Mouse (Mus musculus) midbrain, postnatal 0 days (tissue): ENCODE results near the gene Myh4. TPM values are rescaled to one million over a fixed set of nuclear protein-coding genes. Genes with fewer than 3 reads are reported as not detected.

ENCODE experiments used
- ATAC-seq: fragments of 200-750 bp; cut with Nextera tagmentation; 2 replicates; pipeline ENCODE4 v1.8.0; 2017; ENCODE audit warnings: moderate number of reproducible peaks, mild to moderate bottlenecking, moderate TSS enrichment, moderate library complexity; ENCODE audit not compliant: low FRiP score
- DNase-seq: peaks from one replicate; pipeline ENCODE4 v3.0.0-alpha.2; 2015; ENCODE audit warnings: low spot score
- H3K27ac ChIP-seq: fragments of 300-500 bp; sonication (generic); 2 replicates; pipeline ENCODE4 v1.5.1; 2014; ENCODE audit warnings: low read depth, mild to moderate bottlenecking, low read length, mixed read lengths
- H3K27me3 ChIP-seq: fragments of 300-500 bp; sonication (generic); 2 replicates; pipeline ENCODE4 v1.6.1; 2014; ENCODE audit warnings: low read length, control low read depth, mixed read lengths; ENCODE audit not compliant: insufficient read depth
- H3K36me3 ChIP-seq: fragments of 300-500 bp; sonication (generic); 2 replicates; pipeline ENCODE4 v1.6.1; 2014; ENCODE audit warnings: low read length, control low read depth, mixed read lengths; ENCODE audit not compliant: insufficient read depth
- H3K4me1 ChIP-seq: fragments of 300-500 bp; sonication (generic); 2 replicates; pipeline ENCODE4 v1.6.1; 2014; ENCODE audit warnings: mild to moderate bottlenecking, control low read depth, antibody characterized with exemption, low read length, mixed read lengths; ENCODE audit not compliant: insufficient read depth
- H3K4me2 ChIP-seq: fragments of 300-500 bp; sonication (generic); 2 replicates; pipeline ENCODE4 v1.6.1; 2014; ENCODE audit warnings: low read depth, mild to moderate bottlenecking, low read length, mixed read lengths; ENCODE audit not compliant: poor library complexity, severe bottlenecking
- H3K4me3 ChIP-seq: fragments of 300-500 bp; sonication (generic); 2 replicates; pipeline ENCODE4 v1.5.1; 2014; ENCODE audit warnings: low read depth, mild to moderate bottlenecking, low read length, moderate library complexity
- H3K9ac ChIP-seq: fragments of 300-500 bp; sonication (generic); replicated peaks from 2 replicates; pipeline ENCODE4 v1.6.1; 2014; ENCODE audit warnings: mild to moderate bottlenecking, low read length, moderate library complexity, mixed read lengths; ENCODE audit not compliant: poor library complexity, severe bottlenecking
- H3K9me3 ChIP-seq: fragments of 300-500 bp; sonication (generic); 2 replicates; pipeline ENCODE4 v1.6.1; 2016; ENCODE audit warnings: low read length, control low read depth
- CTCF ChIP-seq: IDR thresholded peaks from 2 replicates; pipeline ENCODE4 v1.5.1; 2016; ENCODE audit warnings: antibody characterized with exemption, mild to moderate bottlenecking
- whole genome bisulfite sequencing: fragments of 180-500 bp; shearing (Covaris S2); extraction: QIAGEN DNeasy Blood & Tissue Kit; methylation state at CpG from one replicate; pipeline ENCODE4 v1.1.7; 2014; 5-methylcytosine and 5-hydroxymethylcytosine counted together
- polyA plus RNA-seq: library from polyadenylated mRNA; unstranded; fragments of >200 nt; fragmentation: Nextera tagmentation; extraction: Ambion mirVana; gene quantifications from 2 replicates; pipeline ENCODE4 v1.2.1, GENCODE M21; 2015
- total RNA-seq: library from RNA; depleted of rRNA; stranded (reverse); fragments of >200 nt; gene quantifications from 2 replicates; pipeline ENCODE4 v1.2.3, GENCODE M21; 2014

Myh4 gene
- total and polyA plus RNA-seq, 2 experiments from 2014 or later, result 0.10 to 0.11 TPM

GRCm38 (mm10) chr11:67235639-67236358 is 2.0 kb upstream of the Myh4 start:
- Histone ChIP-seq H3K4me2 (no peak overlapping the region), H3K9me3 (no peaks in the 10 kb centered on the region), H3K36me3 (no peaks in the 10 kb centered on the region), H3K4me1 (no peaks in the 10 kb centered on the region), H3K27ac (no peak overlapping the region), H3K27me3 (no peaks in the 10 kb centered on the region), H3K4me3 (no peak overlapping the region), H3K9ac (no peak overlapping the region)
- peak; percentile 69 for TF ChIP-seq CTCF
- ATAC-seq (no peak), DNase-seq (peak; percentile 65)
- WGBS, result 66% methylated on average over 5 of the region's 5 CpGs

- no peak for TF ChIP-seq CTCF
- Histone ChIP-seq H3K4me3 (no peak overlapping the region), H3K36me3 (no peaks in the 10 kb centered on the region), H3K9me3 (no peaks in the 10 kb centered on the region), H3K27me3 (no peaks in the 10 kb centered on the region), H3K4me1 (no peaks in the 10 kb centered on the region), H3K4me2 (no peak overlapping the region), H3K27ac (no peak overlapping the region), H3K9ac (no peak overlapping the region)
- no peak for DNase-seq
- WGBS, result 86% methylated on average over 9 of the region's 9 CpGs
- ATAC-seq, result no peak
Observed at GRCm38 (mm10) chr11:67236799-67237198, 1.0 kb upstream of the Myh4 start.

GRCm38 (mm10) chr11:67241051-67241450 is 3.2 kb downstream of the Myh4 start:
- DNase-seq (no peak), ATAC-seq (no peak)
- no peak for TF ChIP-seq CTCF
- H3K36me3 ChIP-seq, result no peaks in the 10 kb centered on the region
- no peaks in the 10 kb centered on the region for H3K9me3 ChIP-seq
- H3K27me3 ChIP-seq, result no peaks in the 10 kb centered on the region
- H3K4me3 ChIP-seq, result no peak overlapping the region
- WGBS, result 95% methylated on average over 6 of the region's 6 CpGs
- no peaks in the 10 kb centered on the region for H3K4me1 ChIP-seq
- H3K27ac ChIP-seq, result no peak overlapping the region
- H3K4me2 ChIP-seq, result no peak overlapping the region
- no peak overlapping the region for H3K9ac ChIP-seq

GRCm38 (mm10) chr11:67253691-67254090 is 15.9 kb downstream of the Myh4 start:
- Histone ChIP-seq H3K27ac (no peak overlapping the region), H3K4me1 (no peaks in the 10 kb centered on the region), H3K27me3 (no peaks in the 10 kb centered on the region), H3K9ac (no peak overlapping the region), H3K4me3 (no peak overlapping the region), H3K4me2 (no peak overlapping the region), H3K9me3 (no peaks in the 10 kb centered on the region), H3K36me3 (no peaks in the 10 kb centered on the region)
- DNase-seq, result no peak
- no peak for ATAC-seq
- WGBS, result 93% methylated on average over 4 of the region's 4 CpGs
- no peak for TF ChIP-seq CTCF

- WGBS, result 86% methylated on average over 7 of the region's 7 CpGs
- no peaks in the 10 kb centered on the region for H3K9me3 ChIP-seq
- ATAC-seq, result no peak
- H3K27me3 ChIP-seq, result no peaks in the 10 kb centered on the region
- H3K4me1 ChIP-seq, result no peaks in the 10 kb centered on the region
- no peak overlapping the region for H3K4me2 ChIP-seq
- no peak overlapping the region for H3K4me3 ChIP-seq
- no peaks in the 10 kb centered on the region for H3K36me3 ChIP-seq
- H3K9ac ChIP-seq, result no peak overlapping the region
- no peak for DNase-seq
- H3K27ac ChIP-seq, result no peak overlapping the region
- TF ChIP-seq CTCF, result no peak
Observed at GRCm38 (mm10) chr11:67257048-67257447, 19.2 kb downstream of the Myh4 start.

GRCm38 (mm10) chr11:67260956-67261355 is 23.1 kb downstream of the Myh4 start:
- no peaks in the 10 kb centered on the region for H3K27me3 ChIP-seq
- no peak overlapping the region for H3K4me3 ChIP-seq
- H3K36me3 ChIP-seq, result no peaks in the 10 kb centered on the region
- H3K4me2 ChIP-seq, result no peak overlapping the region
- H3K27ac ChIP-seq, result no peak overlapping the region
- no peak for DNase-seq
- H3K9ac ChIP-seq, result no peak overlapping the region
- no peak for TF ChIP-seq CTCF
- 85% methylated on average over 6 of the region's 6 CpGs for WGBS
- H3K9me3 ChIP-seq, result no peaks in the 10 kb centered on the region
- H3K4me1 ChIP-seq, result no peaks in the 10 kb centered on the region
- no peak for ATAC-seq
